Mouse (Mus musculus) pancreas, adult 10 weeks (tissue): ENCODE measurements around the gene Rps6ka5. TPM values are rescaled to one million over a fixed set of nuclear protein-coding genes. Genes with fewer than 3 reads are reported as not detected.

ENCODE experiments used
- polyA plus RNA-seq: library from polyadenylated mRNA; stranded (reverse); fragments of 350-450 nt; fragmentation: Illumina TruSeq; extraction: RNeasy Lipid Tissue Mini Kit (QIAGEN cat#74804); gene quantifications from one replicate; pipeline ENCODE4 v1.2.3, GENCODE M21; 2015; ENCODE audit warnings: low read depth, low replicate concordance; ENCODE audit not compliant: insufficient read depth

The Rps6ka5 gene
- 0.46 TPM for polyA plus RNA-seq

GRCm38 (mm10) chr12:100726651-100727050, at the start of gene Rps6ka5:
Rps6ka5 (minus strand) TSS chr12:100726983.

DNA sequence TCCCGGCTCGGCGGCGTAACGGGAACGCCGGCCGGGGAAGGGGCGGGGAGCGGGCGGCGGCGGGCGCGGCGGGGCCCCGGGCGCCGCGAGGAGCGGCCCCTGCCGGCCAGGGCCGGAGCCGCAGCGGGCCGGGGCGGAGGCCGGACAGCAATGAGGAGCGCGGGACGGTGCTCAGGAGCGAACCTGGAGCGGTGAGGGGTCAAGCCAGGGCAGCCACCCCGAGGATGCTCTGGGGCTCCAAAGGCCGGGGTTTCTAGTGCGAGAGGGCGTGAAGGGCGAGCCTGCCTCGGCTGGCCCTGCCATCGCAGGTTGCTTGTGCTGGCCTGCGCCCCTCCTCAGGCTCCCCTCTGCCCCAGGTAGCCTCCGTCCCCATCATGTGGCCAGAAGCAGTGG, 206.0 kb downstream of the Rps6ka5 start, which contains the start of gene Ttc7b:
Gene Ttc7b (minus strand): TSS at position 33 of the 393 bp plus-strand sequence.

Other genes with a start within 250 kb of the Rps6ka5 start
- 6.1 TPM for gene Ttc7b, start 206.2 kb downstream of the Rps6ka5 start, polyA plus RNA-seq
- gene Dglucy, start 52.1 kb upstream of the Rps6ka5 start, polyA plus RNA-seq: 4.8 TPM
- 0.55 TPM for gene Gpr68, start 181.2 kb upstream of the Rps6ka5 start, polyA plus RNA-seq